Mouse (Mus musculus) forebrain, embryonic 11.5 days (tissue): ENCODE results near the gene Pitpnb. TPM values are rescaled to one million over a fixed set of nuclear protein-coding genes. Genes with fewer than 3 reads are reported as not detected.

Experiments
- ATAC-seq: fragments of 200-750 bp; cut with Nextera tagmentation; replicated peaks from 2 replicates; pipeline ENCODE4 v1.8.0; 2017; ENCODE audit warnings: moderate TSS enrichment; ENCODE audit not compliant: low FRiP score
- DNase-seq: peaks from one replicate; pipeline ENCODE4 v3.0.0-alpha.2; 2017; ENCODE audit warnings: low spot score
- H3K27ac ChIP-seq: fragments of 300-500 bp; sonication (generic); 2 replicates; pipeline ENCODE4 v1.5.1; 2014; ENCODE audit warnings: low read depth, low read length
- H3K27me3 ChIP-seq: fragments of 300-500 bp; sonication (generic); 2 replicates; pipeline ENCODE4 v1.6.1; 2014; ENCODE audit warnings: mild to moderate bottlenecking, low read length, mixed read lengths; ENCODE audit not compliant: control insufficient read depth, insufficient read depth
- H3K36me3 ChIP-seq: fragments of 300-500 bp; sonication (generic); 2 replicates; pipeline ENCODE4 v1.6.1; 2014; ENCODE audit warnings: mild to moderate bottlenecking, low read length, moderate library complexity, mixed read lengths; ENCODE audit not compliant: control insufficient read depth, insufficient read depth
- H3K4me1 ChIP-seq: fragments of 300-500 bp; sonication (generic); replicated peaks from 2 replicates; pipeline ENCODE4 v1.6.1; 2014; ENCODE audit warnings: low read length, mixed read lengths; ENCODE audit not compliant: control insufficient read depth, insufficient read depth
- H3K4me2 ChIP-seq: fragments of 300-500 bp; sonication (generic); 2 replicates; pipeline ENCODE4 v1.6.1; 2014; ENCODE audit warnings: low read depth, mild to moderate bottlenecking, low read length, moderate library complexity, mixed read lengths; ENCODE audit not compliant: severe bottlenecking
- H3K4me3 ChIP-seq: fragments of 300-500 bp; sonication (generic); 2 replicates; pipeline ENCODE4 v1.5.1; 2014; ENCODE audit warnings: low read depth, low read length
- H3K9ac ChIP-seq: fragments of 300-500 bp; sonication (generic); 2 replicates; pipeline ENCODE4 v1.6.1; 2014; ENCODE audit warnings: low read length
- H3K9me3 ChIP-seq: fragments of 300-500 bp; sonication (generic); 2 replicates; pipeline ENCODE4 v1.6.1; 2016; ENCODE audit warnings: low read length, mixed read lengths; ENCODE audit not compliant: control insufficient read depth
- WGBS: fragments of 180-500 bp; shearing (Covaris S2); extraction: QIAGEN DNeasy Blood & Tissue Kit; methylation state at CpG from one replicate; pipeline ENCODE4 v1.1.7; 2014; 5-methylcytosine and 5-hydroxymethylcytosine counted together
- polyA plus RNA-seq: library from polyadenylated mRNA; unstranded; fragments of >200 nt; fragmentation: Nextera tagmentation; extraction: Ambion mirVana; gene quantifications from 2 replicates; pipeline ENCODE4 v1.2.1, GENCODE M21; 2014

Pitpnb gene
- polyA plus RNA-seq, 1 experiment from 2014 or later: 129 TPM

GRCm38 (mm10) chr5:111425813-111426212 lies 95.2 kb downstream of the Pitpnb start:
- no peak for ATAC-seq
- Histone ChIP-seq H3K27ac (no peak overlapping the region), H3K27me3 (no peaks in the 10 kb centered on the region), H3K36me3 (peaks cover 7% of the 10 kb centered on the region), H3K4me1 (peaks cover 60% of the 10 kb centered on the region), H3K4me2 (peak overlapping the region; percentile 33), H3K9ac (no peak overlapping the region), H3K4me3 (no peak overlapping the region), H3K9me3 (no peaks in the 10 kb centered on the region)
- whole genome bisulfite sequencing: 87% methylated on average over 9 of the region's 9 CpGs
- no peak for DNase-seq

- H3K27me3 ChIP-seq: no peaks in the 10 kb centered on the region
- peaks cover 4% of the 10 kb centered on the region; the same call in 1 of the 2 replicates for H3K36me3 ChIP-seq
Observed at GRCm38 (mm10) chr5:111426249-111426648, 95.7 kb downstream of the Pitpnb start.

GRCm38 (mm10) chr5:111428882-111429281 lies 98.3 kb downstream of the Pitpnb start:
- 51% methylated on average over 6 of the region's 6 CpGs for WGBS
- H3K36me3 ChIP-seq: no peaks in the 10 kb centered on the region; the same call in 1 of the 2 replicates
- no peak overlapping the region for H3K9ac ChIP-seq
- no peaks in the 10 kb centered on the region for H3K27me3 ChIP-seq
- DNase-seq: no peak
- H3K4me3 ChIP-seq: no peak overlapping the region
- no peak overlapping the region for H3K4me2 ChIP-seq
- no peak overlapping the region for H3K27ac ChIP-seq
- H3K4me1 ChIP-seq: peaks cover 61% of the 10 kb centered on the region
- peak; percentile 33; the same call in 1 of the 2 replicates for ATAC-seq
- no peaks in the 10 kb centered on the region for H3K9me3 ChIP-seq

More at GRCm38 (mm10) chr5:111426249-111426648, 95.7 kb downstream of the Pitpnb start:
- 58% methylated on average over 5 of the region's 5 CpGs for WGBS
- H3K9me3 ChIP-seq: no peaks in the 10 kb centered on the region
- H3K9ac ChIP-seq: no peak overlapping the region
- H3K27ac ChIP-seq: no peak overlapping the region; the same call in 1 of the 2 replicates
- DNase-seq: no peak
- ATAC-seq: no peak
- peak overlapping the region; percentile 33 for H3K4me2 ChIP-seq
- H3K4me1 ChIP-seq: peaks cover 61% of the 10 kb centered on the region
- H3K4me3 ChIP-seq: no peak overlapping the region

GRCm38 (mm10) chr5:111429726-111430125 lies 99.2 kb downstream of the Pitpnb start:
- Histone ChIP-seq H3K4me1 (peaks cover 65% of the 10 kb centered on the region), H3K9ac (peak overlapping the region; percentile 8; the same call in 1 of the 2 replicates), H3K27me3 (no peaks in the 10 kb centered on the region), H3K4me3 (no peak overlapping the region), H3K9me3 (no peaks in the 10 kb centered on the region), H3K4me2 (0 out of 2 replicates have a peak overlapping the region, but pooled peaks have one; percentile 1), H3K27ac (peak overlapping the region; percentile 34; the same call in 1 of the 2 replicates), H3K36me3 (no peaks in the 10 kb centered on the region; the same call in 1 of the 2 replicates)
- 31% methylated on average over 7 of the region's 7 CpGs for WGBS
- ATAC-seq (no peak), DNase-seq (no peak)

- Histone ChIP-seq H3K27me3 (no peaks in the 10 kb centered on the region), H3K36me3 (no peaks in the 10 kb centered on the region; the same call in 1 of the 2 replicates), H3K4me3 (no peak overlapping the region), H3K4me2 (no peak overlapping the region), H3K9me3 (no peaks in the 10 kb centered on the region), H3K27ac (no peak overlapping the region), H3K9ac (no peak overlapping the region), H3K4me1 (peaks cover 62% of the 10 kb centered on the region)
- 75% methylated on average over 11 of the region's 11 CpGs for WGBS
- no peak for DNase-seq
- no peak for ATAC-seq
Observed at GRCm38 (mm10) chr5:111431007-111431730, 100.6 kb downstream of the Pitpnb start.

- Histone ChIP-seq H3K4me3 (no peak overlapping the region), H3K36me3 (no peaks in the 10 kb centered on the region; the same call in 1 of the 2 replicates), H3K9ac (no peak overlapping the region), H3K27me3 (no peaks in the 10 kb centered on the region), H3K9me3 (no peaks in the 10 kb centered on the region), H3K27ac (no peak overlapping the region), H3K4me2 (no peak overlapping the region), H3K4me1 (peaks cover 47% of the 10 kb centered on the region)
- WGBS: 28% methylated on average over 5 of the region's 5 CpGs
- DNase-seq (no peak), ATAC-seq (no peak)
Observed at GRCm38 (mm10) chr5:111432842-111433241, 102.3 kb downstream of the Pitpnb start.

GRCm38 (mm10) chr5:111434342-111434842 lies 103.8 kb downstream of the Pitpnb start:
- 54% methylated on average over 16 of the region's 16 CpGs for WGBS
- peaks cover 37% of the 10 kb centered on the region for H3K4me1 ChIP-seq
- no peaks in the 10 kb centered on the region for H3K9me3 ChIP-seq
- no peak overlapping the region; the same call in 1 of the 2 replicates for H3K9ac ChIP-seq
- peak; percentile 64 for DNase-seq
- H3K4me3 ChIP-seq: no peak overlapping the region
- H3K27ac ChIP-seq: no peak overlapping the region
- H3K4me2 ChIP-seq: no peak overlapping the region
- H3K27me3 ChIP-seq: no peaks in the 10 kb centered on the region
- H3K36me3 ChIP-seq: peaks cover 3% of the 10 kb centered on the region; the same call in 1 of the 2 replicates
- no peak for ATAC-seq

- ATAC-seq: no peak
- no peaks in the 10 kb centered on the region for H3K27me3 ChIP-seq
- no peak overlapping the region for H3K4me3 ChIP-seq
- H3K4me1 ChIP-seq: peaks cover 22% of the 10 kb centered on the region
- WGBS: 81% methylated on average over 7 of the region's 7 CpGs
- DNase-seq: no peak
- H3K9me3 ChIP-seq: no peaks in the 10 kb centered on the region
- H3K36me3 ChIP-seq: peaks cover 3% of the 10 kb centered on the region; the same call in 1 of the 2 replicates
- H3K9ac ChIP-seq: no peak overlapping the region
- H3K27ac ChIP-seq: no peak overlapping the region
- H3K4me2 ChIP-seq: no peak overlapping the region
Observed at GRCm38 (mm10) chr5:111436260-111436659, 105.7 kb downstream of the Pitpnb start.
